Mouse (Mus musculus) gastrocnemius, adult 2 months (tissue): Measurements from ENCODE around the gene 1700018F24Rik. TPM values are rescaled to one million over a fixed set of nuclear protein-coding genes. Genes with fewer than 3 reads are reported as not detected.
"Not testable (repeated sequence)": the region's sequence is repeated elsewhere in the genome, so short reads cannot be mapped to it uniquely, and the experiment has no call there.

ENCODE experiments used
- DNase-seq: peaks from one replicate; pipeline ENCODE4 v3.0.0; 2022
- H3K27ac ChIP-seq: fragments of 200-600 bp; 2 replicates; pipeline ENCODE4 v1.8.1; 2022; ENCODE audit warnings: mild to moderate bottlenecking
- H3K4me3 ChIP-seq: fragments of 200-600 bp; 2 replicates; pipeline ENCODE4 v1.8.1; 2022; ENCODE audit warnings: mild to moderate bottlenecking, moderate library complexity
- CTCF ChIP-seq: fragments of 200-600 bp; IDR thresholded peaks from 2 replicates; pipeline ENCODE4 v1.8.1; 2022; ENCODE audit warnings: antibody characterized with exemption, mild to moderate bottlenecking, moderate library complexity
- intact Hi-C: fragments of 180-260 bp; cut with DNase I; formaldehyde crosslinking; loops from one replicate; pipeline ENCODE4 v1.15.1; 2025
- total RNA-seq, 2 experiments: library from RNA; stranded (reverse); gene quantifications; 2 replicates each; pipeline ENCODE4 v1.2.3; 2021

The 1700018F24Rik gene
- total RNA-seq, 2 experiments from 2014 or later = not detected

- intact Hi-C loops = no loop called here
Observed at GRCm38 (mm10) chr5:145057907-145058306, 15.1 kb downstream of the 1700018F24Rik start.

GRCm38 (mm10) chr5:145058722-145059121, 15.9 kb downstream of the 1700018F24Rik start:
- DNase-seq = no peak

More at GRCm38 (mm10) chr5:145057907-145058306, 15.1 kb downstream of the 1700018F24Rik start:
- DNase-seq = no peak
- Histone ChIP-seq H3K27ac (no peak overlapping the region), H3K4me3 (no peak overlapping the region)
- no peak for TF ChIP-seq CTCF

GRCm38 (mm10) chr5:145059524-145059923, 16.7 kb downstream of the 1700018F24Rik start:
- DNase-seq = no peak
- Histone ChIP-seq H3K27ac (no peak overlapping the region), H3K4me3 (no peak overlapping the region)
- intact Hi-C loops = no loop called here
- no peak for TF ChIP-seq CTCF

More at GRCm38 (mm10) chr5:145058722-145059121, 15.9 kb downstream of the 1700018F24Rik start:
- no peak overlapping the region for H3K27ac ChIP-seq
- intact Hi-C loops = no loop called here
- no peak overlapping the region for H3K4me3 ChIP-seq
- peak; percentile 7; the same call in 1 of the 2 replicates for TF ChIP-seq CTCF

GRCm38 (mm10) chr5:145064765-145065340, 22.1 kb downstream of the 1700018F24Rik start:
- no peak overlapping the region for H3K27ac ChIP-seq
- H3K4me3 ChIP-seq = no peak overlapping the region
- no peak for TF ChIP-seq CTCF
- no peak for DNase-seq
- intact Hi-C loops = no loop called here

- no peak for TF ChIP-seq CTCF
- no peak for DNase-seq
- Histone ChIP-seq H3K4me3 (no peak overlapping the region), H3K27ac (no peak overlapping the region)
- intact Hi-C loops = no loop called here
Observed at GRCm38 (mm10) chr5:145068863-145069262, 26.1 kb downstream of the 1700018F24Rik start.

GRCm38 (mm10) chr5:145069707-145070106, 26.9 kb downstream of the 1700018F24Rik start:
- intact Hi-C loops = no loop called here
- peak; percentile 93 for TF ChIP-seq CTCF
- H3K4me3 ChIP-seq = no peak overlapping the region
- peak; percentile 71 for DNase-seq
- no peak overlapping the region for H3K27ac ChIP-seq

- no peak for DNase-seq
- H3K27ac ChIP-seq = no peak overlapping the region
- H3K4me3 ChIP-seq = no peak overlapping the region
- intact Hi-C loops = no loop called here
- TF ChIP-seq CTCF = no peak
Observed at GRCm38 (mm10) chr5:145071342-145071741, 28.6 kb downstream of the 1700018F24Rik start.

GRCm38 (mm10) chr5:145075081-145075480, 32.3 kb downstream of the 1700018F24Rik start:
- Histone ChIP-seq H3K27ac (no peak overlapping the region), H3K4me3 (no peak overlapping the region)
- no peak for DNase-seq
- TF ChIP-seq CTCF = no peak
- intact Hi-C loops = no loop called here

- Histone ChIP-seq H3K4me3 (no peak overlapping the region), H3K27ac (no peak overlapping the region)
- intact Hi-C loops = loop anchor here (10.0 kb wide), 1 partner anchor 153 kb away; the partner anchor contains the start of gene Zfp655
- DNase-seq = no peak
- TF ChIP-seq CTCF = no peak
Observed at GRCm38 (mm10) chr5:145081866-145082613, 39.2 kb downstream of the 1700018F24Rik start.

GRCm38 (mm10) chr5:145083201-145083600, 40.4 kb downstream of the 1700018F24Rik start:
- intact Hi-C loops = loop anchor here (10.0 kb wide), 1 partner anchor 152 kb away; the partner anchor contains the start of gene Zfp655
- Histone ChIP-seq H3K4me3 (peak overlapping the region; percentile 96), H3K27ac (peak overlapping the region; percentile 92)
- not testable (repeated sequence) for DNase-seq

- H3K27ac ChIP-seq = peak within 1 kb of the TSS; percentile 92
- TF ChIP-seq CTCF = no peak
- peak; percentile 97 for DNase-seq
- peak within 1 kb of the TSS; percentile 96 for H3K4me3 ChIP-seq
- intact Hi-C loops = loop anchor here (10.0 kb wide), 1 partner anchor 151 kb away; the partner anchor contains the start of gene Zfp655
Observed at GRCm38 (mm10) chr5:145083632-145084451, 41.1 kb downstream of the 1700018F24Rik start, which contains the start of the genes Arpc1a and Kpna7. Arpc1a (plus strand) TSS chr5:145083830. Kpna7 (minus strand) TSS chr5:145084030.

- intact Hi-C loops = loop anchor here (10.0 kb wide), 1 partner anchor 150 kb away; the partner anchor contains the start of gene Zfp655
- H3K4me3 ChIP-seq = peak overlapping the region; percentile 96
- H3K27ac ChIP-seq = no peak overlapping the region; the same call in 1 of the 2 replicates
- TF ChIP-seq CTCF = no peak
- no peak for DNase-seq
Observed at GRCm38 (mm10) chr5:145084822-145085221, 42.0 kb downstream of the 1700018F24Rik start.
